Mouse (Mus musculus) gastrocnemius, adult 2 months (tissue): ENCODE results near the gene Abcd1. TPM values are rescaled to one million over a fixed set of nuclear protein-coding genes. Genes with fewer than 3 reads are reported as not detected.
A peak's percentile ranks its signal among the peaks of the same experiment; 100 is the strongest.
"Not testable (repeated sequence)": the region's sequence is repeated elsewhere in the genome, so short reads cannot be mapped to it uniquely, and the experiment has no call there.

Source experiments
- DNase-seq: peaks from one replicate; pipeline ENCODE4 v3.0.0; 2022
- H3K27ac ChIP-seq: fragments of 200-600 bp; 2 replicates; pipeline ENCODE4 v1.8.1; 2022; ENCODE audit warnings: mild to moderate bottlenecking
- H3K4me3 ChIP-seq: fragments of 200-600 bp; 2 replicates; pipeline ENCODE4 v1.8.1; 2022; ENCODE audit warnings: mild to moderate bottlenecking, moderate library complexity
- CTCF ChIP-seq: fragments of 200-600 bp; IDR thresholded peaks from 2 replicates; pipeline ENCODE4 v1.8.1; 2022; ENCODE audit warnings: antibody characterized with exemption, mild to moderate bottlenecking, moderate library complexity
- intact Hi-C: fragments of 180-260 bp; cut with DNase I; formaldehyde crosslinking; loops from one replicate; pipeline ENCODE4 v1.15.1; 2025
- total RNA-seq, 2 experiments: library from RNA; stranded (reverse); gene quantifications; 2 replicates each; pipeline ENCODE4 v1.2.3; 2021

Abcd1 gene
- total RNA-seq, 2 experiments from 2014 or later: 20.1 to 24.2 TPM

- intact Hi-C loops: loop anchor here (10.0 kb wide), 1 partner anchor 194 kb away; the partner anchor contains the start of genes Avpr2 and L1cam
- DNase-seq: no peak
- peak; percentile 44 for TF ChIP-seq CTCF
- Histone ChIP-seq H3K4me3 (no peak overlapping the region), H3K27ac (no peak overlapping the region; the same call in 1 of the 2 replicates)
Observed at GRCm38 (mm10) chrX:73700472-73700871, 15.9 kb upstream of the Abcd1 start.

- intact Hi-C loops: loop anchor here (5.0 kb wide), 2 partner anchors 52 to 72 kb away; partner anchors contain the start of genes Idh3g and Ssr4
- peak overlapping the region; percentile 97 for H3K27ac ChIP-seq
- peak overlapping the region; percentile 76 for H3K4me3 ChIP-seq
- DNase-seq: peak; percentile 42
- peak; percentile 38; the same call in 1 of the 2 replicates for TF ChIP-seq CTCF
Observed at GRCm38 (mm10) chrX:73715476-73716108, 805 bp upstream of the Abcd1 start.

- DNase-seq: peak; percentile 40
- TF ChIP-seq CTCF: no peak
- peak overlapping the region; percentile 76 for H3K4me3 ChIP-seq
- peak overlapping the region; percentile 97 for H3K27ac ChIP-seq
- intact Hi-C loops: loop anchor here (5.0 kb wide), 2 partner anchors 50 to 70 kb away; partner anchors contain the start of genes Idh3g and Ssr4
Observed at GRCm38 (mm10) chrX:73716709-73717545, 530 bp downstream of the Abcd1 start.

- Histone ChIP-seq H3K27ac (peak overlapping the region; percentile 97), H3K4me3 (peak overlapping the region; percentile 76)
- DNase-seq: peak; percentile 64
- no peak for TF ChIP-seq CTCF
- intact Hi-C loops: loop anchor here (5.0 kb wide), 2 partner anchors 50 to 70 kb away; partner anchors contain the start of genes Idh3g and Ssr4
Observed at GRCm38 (mm10) chrX:73717667-73718066, 1.3 kb downstream of the Abcd1 start.

GRCm38 (mm10) chrX:73718271-73718670 is 1.9 kb downstream of the Abcd1 start:
- Histone ChIP-seq H3K4me3 (peak overlapping the region; percentile 76), H3K27ac (peak overlapping the region; percentile 97)
- intact Hi-C loops: loop anchor here (5.0 kb wide), 2 partner anchors 49 to 69 kb away; partner anchors contain the start of genes Idh3g and Ssr4
- DNase-seq: peak; percentile 66
- TF ChIP-seq CTCF: no peak

GRCm38 (mm10) chrX:73718686-73719362 is 2.4 kb downstream of the Abcd1 start:
- DNase-seq: peak; percentile 60
- H3K4me3 ChIP-seq: peak overlapping the region; percentile 76
- intact Hi-C loops: loop anchor here (5.0 kb wide), 2 partner anchors 48 to 68 kb away; partner anchors contain the start of genes Idh3g and Ssr4
- TF ChIP-seq CTCF: no peak
- H3K27ac ChIP-seq: peak overlapping the region; percentile 97

- no peak for TF ChIP-seq CTCF
- intact Hi-C loops: no loop called here
Observed at GRCm38 (mm10) chrX:73730908-73731307, 14.5 kb downstream of the Abcd1 start.

GRCm38 (mm10) chrX:73738155-73738554 is 21.8 kb downstream of the Abcd1 start:
- peak; percentile 21; the same call in 1 of the 2 replicates for TF ChIP-seq CTCF
- intact Hi-C loops: no loop called here

More at GRCm38 (mm10) chrX:73730908-73731307, 14.5 kb downstream of the Abcd1 start:
- no peak for DNase-seq
- Histone ChIP-seq H3K4me3 (no peak overlapping the region), H3K27ac (no peak overlapping the region)

GRCm38 (mm10) chrX:73739151-73739550 is 22.8 kb downstream of the Abcd1 start:
- DNase-seq: no peak
- no peak overlapping the region for H3K4me3 ChIP-seq
- intact Hi-C loops: no loop called here
- H3K27ac ChIP-seq: no peak overlapping the region
- no peak for TF ChIP-seq CTCF

More at GRCm38 (mm10) chrX:73738155-73738554, 21.8 kb downstream of the Abcd1 start:
- Histone ChIP-seq H3K27ac (no peak overlapping the region), H3K4me3 (no peak overlapping the region)
- DNase-seq: peak; percentile 26

- intact Hi-C loops, H3K4me3 ChIP-seq, DNase-seq, H3K27ac ChIP-seq: not testable (repeated sequence)
Observed at GRCm38 (mm10) chrX:73739841-73740240, 23.4 kb downstream of the Abcd1 start.

GRCm38 (mm10) chrX:73744774-73745481 is 28.5 kb downstream of the Abcd1 start:
- intact Hi-C loops: no loop called here
- no peak for DNase-seq

More at GRCm38 (mm10) chrX:73744774-73745481, 28.5 kb downstream of the Abcd1 start:
- H3K4me3 ChIP-seq: no peak overlapping the region
- H3K27ac ChIP-seq: no peak overlapping the region
- TF ChIP-seq CTCF: no peak
